Mouse (Mus musculus) bone marrow, adult 2 months (tissue): ENCODE data around the gene Lhfpl3.

Source experiments
- CTCF ChIP-seq: fragments of 200-500 bp; IDR thresholded peaks from 2 replicates; pipeline ENCODE4 v1.5.1; 2011; ENCODE audit warnings: low read length, control low read depth; ENCODE audit not compliant: control insufficient read depth, insufficient read depth
- POLR2A ChIP-seq: fragments of 200-500 bp; IDR thresholded peaks from 2 replicates; pipeline ENCODE4 v1.6.1; 2011; ENCODE audit warnings: low read depth, mild to moderate bottlenecking, control low read depth, low read length, borderline replicate concordance; ENCODE audit not compliant: control insufficient read depth

GRCm38 (mm10) chr5:23051458-23051857 lies 305.6 kb downstream of the Lhfpl3 start:
- TF ChIP-seq POLR2A (no peak), CTCF (no peak)
